Mouse (Mus musculus) heart, adult 2 months (tissue): ENCODE data around the gene Nepro.

ENCODE experiments used
- CTCF ChIP-seq: fragments of 200-600 bp; IDR thresholded peaks from 2 replicates; pipeline ENCODE4 v1.8.1; 2022; ENCODE audit warnings: antibody characterized with exemption, mild to moderate bottlenecking, moderate library complexity
- POLR2A ChIP-seq: fragments of 200-500 bp; IDR thresholded peaks from 2 replicates; pipeline ENCODE4 v1.6.1; 2011; ENCODE audit warnings: mild to moderate bottlenecking, low read depth, low read length, control low read depth; ENCODE audit not compliant: insufficient read depth

- TF ChIP-seq POLR2A (no peak), CTCF (no peak)
Measured at GRCm38 (mm10) chr16:44748007-44748406, 23.9 kb downstream of the Nepro start.
